In the genomic region with DNA sequence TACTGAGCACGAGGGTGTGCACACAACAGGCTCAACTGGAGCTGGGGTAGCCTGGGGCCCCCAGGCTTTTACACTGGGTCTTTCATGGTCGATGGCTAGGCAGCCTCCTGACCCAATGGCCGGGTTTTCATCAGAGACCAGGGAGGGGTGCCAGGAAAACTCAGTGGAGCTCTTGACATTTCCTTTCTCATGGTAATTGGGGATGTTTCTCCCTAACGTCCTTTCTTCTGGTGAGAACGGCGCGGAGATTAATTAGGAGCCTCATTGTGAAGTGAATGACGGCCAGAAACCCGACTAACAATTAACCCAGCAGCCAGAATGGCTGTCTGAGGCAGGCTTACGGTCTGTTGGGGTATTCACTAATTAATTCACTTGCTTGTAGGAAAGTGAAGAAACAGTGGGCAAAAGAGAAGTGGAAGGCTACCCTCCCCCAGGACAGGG, we compare ENCODE assay signal across 11 mouse cellular contexts.
DNase-seq lines count a peak whose midpoint lies in the region; ATAC-seq and TF ChIP-seq lines count a peak whose summit lies in the region.
"Had no signal": no experiment of that assay in that cellular context is flagged by ENCODE, and none has a peak within 500 bp of the region (broad histone marks: within the 10 kb centered on the region; RNA-seq: fewer than 3 reads in every experiment).

No protein-coding gene starts in this region.

- no peak for TF ChIP-seq POLR2A in olfactory bulb, adult 2 months (IDR thresholded peaks at IDR 0.05; ENCODE audit: insufficient read depth, low read depth, low read length)

- TF ChIP-seq CTCF in olfactory bulb, adult 2 months (IDR thresholded peaks at IDR 0.05; ENCODE audit: insufficient read depth, low read depth, low read length) = no peak

- peaks cover 19% of the 10 kb centered on the region for H3K36me3 ChIP-seq in embryonic facial prominence, embryonic 12.5 days

- 13% methylated on average over 10 of the region's 10 CpGs for WGBS in embryonic facial prominence, embryonic 12.5 days
- 6% methylated on average over 10 of the region's 10 CpGs for WGBS in olfactory bulb, adult 2 months

- peak overlapping the region; percentile 65 for H3K27ac ChIP-seq in embryonic facial prominence, embryonic 12.5 days
- H3K27ac ChIP-seq in olfactory bulb, adult 2 months (ENCODE audit: insufficient read depth, low read depth, low read length) = peak overlapping the region; percentile 50; the same call in 1 of the 2 replicates
- H3K27ac ChIP-seq: stomach, embryonic 15.5 days had no signal

- ATAC-seq in embryonic facial prominence, embryonic 12.5 days (ENCODE audit: insufficient number of reproducible peaks, insufficient read depth, low FRiP score, low TSS enrichment) = no peak

- peak; percentile 49 to 54 for DNase-seq in left cerebral cortex, postnatal 14 days (ENCODE audit: low spot score in 2 of 2)
- no peak for DNase-seq in left cerebral cortex, postnatal 36 days (ENCODE audit: low spot score in 2 of 2)
- DNase-seq in layer of hippocampus, postnatal 10 days (ENCODE audit: low spot score in 2 of 2) = peak; percentile 52 to 65
- DNase-seq in yolk sac, embryonic 10.5 days (ENCODE audit: low spot score) = no peak
- no peak for DNase-seq in thymus, postnatal 0 days (ENCODE audit: low spot score)
- no peak for DNase-seq in cerebellum, adult 18-20 months
- DNase-seq: kidney, adult 18-20 months had no signal

- no peaks in the 10 kb centered on the region; the same call in 1 of the 2 replicates for H3K27me3 ChIP-seq in embryonic facial prominence, embryonic 12.5 days
- H3K27me3 ChIP-seq: stomach, embryonic 15.5 days had no signal

- no peak overlapping the region for H3K4me3 ChIP-seq in embryonic facial prominence, embryonic 12.5 days
- peak overlapping the region; percentile 12; the same call in 1 of the 2 replicates for H3K4me3 ChIP-seq in olfactory bulb, adult 2 months (ENCODE audit: insufficient read depth, low read depth, low read length)
- H3K4me3 ChIP-seq: stomach, embryonic 15.5 days had no signal

- H3K4me1 ChIP-seq in embryonic facial prominence, embryonic 12.5 days = peaks cover 43% of the 10 kb centered on the region
- peaks cover 45% of the 10 kb centered on the region for H3K4me1 ChIP-seq in olfactory bulb, adult 2 months (ENCODE audit: control insufficient read depth, insufficient read depth, low read length)

- intact Hi-C loops in left cerebral cortex, postnatal 14 days (cut with DNase I) = no loop called here
- intact Hi-C loops in left cerebral cortex, postnatal 36 days (cut with DNase I) = loop anchor here (5.0 kb wide), 1 partner anchor 58 kb away; no protein-coding TSS in a partner anchor

- H3K9ac ChIP-seq in embryonic facial prominence, embryonic 12.5 days = no peak overlapping the region
- H3K9ac ChIP-seq: stomach, embryonic 15.5 days had no signal

- no peaks in the 10 kb centered on the region for H3K9me3 ChIP-seq in embryonic facial prominence, embryonic 12.5 days
- H3K9me3 ChIP-seq: stomach, embryonic 15.5 days had no signal

- peak overlapping the region; percentile 11; the same call in 1 of the 2 replicates for H3K4me2 ChIP-seq in embryonic facial prominence, embryonic 12.5 days (replicated peaks)
- H3K4me2 ChIP-seq: liver, embryonic 11.5 days; stomach, embryonic 15.5 days had no signal

Comparison
In these comparisons a context has a peak if more than half of its experiments do, and no peak if none do; other contexts are left out.
1. DNase-seq: peak in left cerebral cortex, postnatal 14 days (2 of 2) and layer of hippocampus, postnatal 10 days (2 of 2); none in left cerebral cortex, postnatal 36 days (0 of 2), yolk sac, embryonic 10.5 days (single experiment), thymus, postnatal 0 days (single experiment) and cerebellum, adult 18-20 months (0 of 2).